ENCODE assay signal across 1 mouse cellular context in the genomic region with DNA sequence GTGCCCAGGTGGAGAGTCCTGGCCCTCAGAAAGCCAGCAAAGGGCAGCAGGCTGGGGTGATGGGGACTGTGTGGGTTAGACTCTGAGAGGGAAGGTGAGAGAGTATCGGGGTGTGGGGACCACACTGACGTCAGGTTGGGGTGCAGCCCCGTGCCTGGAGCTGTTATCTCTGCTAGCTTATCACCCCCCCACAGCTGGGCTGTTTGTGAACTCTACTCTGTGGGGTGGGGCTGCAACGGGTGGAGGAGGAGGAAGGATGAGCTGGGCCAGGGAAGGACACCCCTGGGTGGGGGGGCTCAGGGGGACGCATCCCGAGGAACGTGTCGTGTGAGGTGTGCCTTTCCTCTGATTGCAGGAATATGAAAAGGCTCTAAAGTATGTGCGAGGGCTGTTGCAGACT.
A peak's percentile ranks its signal among the peaks of the same experiment; 100 is the strongest.
TF ChIP-seq lines count a peak whose summit lies in the region.

No protein-coding gene starts in this region.

TF ChIP-seq in MEL, 35 proteins besides CTCF, POLR2A, EP300 and RAD21:
- TF ChIP-seq BHLHE40 (IDR thresholded peaks at IDR 0.05; ENCODE audit: borderline replicate concordance, low read depth, low read length) (peak; percentile 90), JUND (IDR thresholded peaks at IDR 0.05; ENCODE audit: low read depth, low read length) (no peak), CHD1 (IDR thresholded peaks at IDR 0.05; ENCODE audit: low read depth, low read length) (no peak), SIN3A (IDR thresholded peaks at IDR 0.05; ENCODE audit: low read length) (peak; percentile 18; the same call in 1 of the 2 replicates), MYB (IDR thresholded peaks at IDR 0.05; ENCODE audit: low read depth, low read length) (no peak), TCF12 (IDR thresholded peaks at IDR 0.05; ENCODE audit: low read depth, low read length) (peak; percentile 74), MXI1 (IDR thresholded peaks at IDR 0.05; ENCODE audit: low read depth, low read length) (no peak), MAZ (IDR thresholded peaks at IDR 0.05; ENCODE audit: low read depth, low read length) (peak; percentile 94), NRF1 (IDR thresholded peaks at IDR 0.05; ENCODE audit: insufficient read depth, low read depth, low read length, poor library complexity, severe bottlenecking) (no peak), TAL1 (IDR thresholded peaks at IDR 0.05; ENCODE audit: low read length) (peak; percentile 74), GATA1 (IDR thresholded peaks at IDR 0.05; ENCODE audit: low read depth, low read length) (peak; percentile 85), ETS1 (IDR thresholded peaks at IDR 0.05; ENCODE audit: low read depth, low read length) (peak; percentile 93)
TF ChIP-seq in MEL: peak in this region for 7.
